Mouse (Mus musculus): Measurements from ENCODE around the gene Slc2a4.
"Not testable (repeated sequence)": the region's sequence is repeated elsewhere in the genome, so short reads cannot be mapped to it uniquely, and the experiment has no call there.

Gene Slc2a4

DNA sequence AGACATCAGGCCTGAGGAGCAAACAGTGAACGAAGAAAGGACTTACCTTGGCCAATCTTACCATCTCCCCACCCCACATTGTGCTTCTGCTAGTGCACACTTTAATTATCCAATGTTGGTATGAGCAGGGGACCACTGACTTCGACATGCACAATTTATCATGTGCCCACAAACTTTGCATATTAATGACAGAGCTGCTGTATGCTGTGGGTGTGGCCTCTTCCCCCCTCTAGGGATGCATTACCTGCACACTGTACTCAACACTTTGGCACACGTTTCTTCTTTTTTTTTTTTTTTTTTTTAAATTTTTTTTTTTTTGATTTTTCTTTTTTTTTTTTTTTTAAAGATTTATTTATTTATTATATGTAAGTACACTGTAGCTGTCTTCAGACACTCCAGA, 22.8 kb upstream of the Slc2a4 start:
- in situ Hi-C loops (cut with MboI), result no loop called here

GRCm38 (mm10) chr11:69970222-69970621, 22.2 kb upstream of the Slc2a4 start:
- in situ Hi-C loops (cut with MboI), result no loop called here

DNA sequence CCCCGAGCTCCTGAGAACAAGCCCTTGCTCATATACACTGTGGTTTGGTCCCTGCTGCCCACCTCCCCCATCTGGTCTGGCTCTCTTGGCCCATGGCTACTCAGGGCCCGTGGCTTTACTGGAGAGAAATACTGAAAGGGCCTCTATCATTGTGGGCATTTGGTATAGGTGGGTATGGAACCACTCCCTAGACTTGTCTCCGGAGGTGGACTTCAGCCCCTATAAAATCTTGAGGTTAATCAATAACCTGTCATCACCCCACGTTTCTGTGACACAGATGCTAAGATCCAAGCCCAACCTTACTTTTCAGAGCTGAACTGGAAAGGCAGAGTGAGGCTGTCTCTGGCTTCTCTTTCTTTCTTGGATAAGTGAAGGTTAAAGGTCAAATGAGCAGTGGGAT, 20.8 kb upstream of the Slc2a4 start:
- in situ Hi-C loops (cut with MboI), result no loop called here

DNA sequence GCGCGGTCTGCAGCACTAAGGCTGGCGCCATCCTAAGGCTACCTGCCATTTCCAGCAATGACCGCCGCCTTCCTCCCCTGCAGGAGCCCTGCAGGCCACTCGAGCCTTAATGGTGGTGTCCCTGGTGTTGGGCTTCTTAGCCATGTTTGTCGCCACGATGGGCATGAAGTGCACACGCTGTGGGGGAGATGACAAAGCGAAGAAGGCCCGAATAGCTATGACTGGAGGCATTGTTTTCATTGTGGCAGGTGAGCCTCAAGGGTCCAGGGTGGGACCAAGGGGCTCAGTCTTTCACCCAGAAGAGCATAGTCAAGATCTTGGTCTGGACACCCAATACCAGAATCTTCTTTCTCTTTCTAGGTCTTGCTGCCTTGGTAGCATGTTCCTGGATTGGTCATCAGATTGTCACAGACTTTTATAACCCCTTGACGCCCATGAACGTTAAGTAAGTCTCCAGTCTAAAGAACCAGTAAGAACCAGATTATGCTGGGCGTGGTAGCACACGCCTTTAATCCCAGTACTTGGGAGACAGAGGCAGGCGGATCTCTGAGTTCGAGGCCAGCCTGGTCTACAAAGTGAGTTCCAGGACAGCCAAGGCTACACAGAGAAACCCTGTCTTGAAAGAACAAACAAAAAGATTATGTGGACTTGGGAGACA, 19.0 kb upstream of the Slc2a4 start:
- in situ Hi-C loops (cut with MboI), result no loop called here

GRCm38 (mm10) chr11:69966006-69966859, 18.2 kb upstream of the Slc2a4 start:
- in situ Hi-C loops (cut with MboI), result no loop called here

- in situ Hi-C loops (cut with MboI), result no loop called here
Measured at GRCm38 (mm10) chr11:69965271-69966005, 17.4 kb upstream of the Slc2a4 start.

GRCm38 (mm10) chr11:69964650-69965270, 16.8 kb upstream of the Slc2a4 start, which contains the start of gene Cldn7:
Gene Cldn7 (plus strand): TSS chr11:69964779.
- in situ Hi-C loops (cut with MboI), result no loop called here

GRCm38 (mm10) chr11:69961841-69962240, 13.9 kb upstream of the Slc2a4 start:
- in situ Hi-C loops (cut with MboI), result no loop called here

GRCm38 (mm10) chr11:69960616-69961015, 12.6 kb upstream of the Slc2a4 start:
- in situ Hi-C loops (cut with MboI), result no loop called here

DNA sequence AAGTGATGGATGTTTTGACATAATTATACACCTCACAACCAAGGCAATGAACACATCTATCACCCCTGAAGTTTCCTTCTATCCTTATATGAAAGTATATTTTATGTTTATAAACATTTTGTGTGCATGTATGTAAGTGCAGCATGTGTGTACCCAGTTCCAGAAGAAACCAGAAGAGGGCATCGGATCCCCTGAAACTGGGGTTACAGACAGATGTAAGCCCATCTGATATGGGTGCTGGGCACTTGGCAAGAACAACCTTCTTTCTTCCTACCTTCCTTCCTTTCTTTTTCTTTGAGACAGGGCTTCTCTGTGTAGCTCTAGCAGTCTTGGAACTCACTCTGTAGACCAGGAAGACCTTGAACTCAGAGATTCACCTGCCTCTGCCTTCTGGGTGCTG, 8.2 kb upstream of the Slc2a4 start:
- in situ Hi-C loops (cut with MboI), result no loop called here

GRCm38 (mm10) chr11:69955618-69956017, 7.6 kb upstream of the Slc2a4 start:
- in situ Hi-C loops (cut with MboI), result not testable (repeated sequence)

DNA sequence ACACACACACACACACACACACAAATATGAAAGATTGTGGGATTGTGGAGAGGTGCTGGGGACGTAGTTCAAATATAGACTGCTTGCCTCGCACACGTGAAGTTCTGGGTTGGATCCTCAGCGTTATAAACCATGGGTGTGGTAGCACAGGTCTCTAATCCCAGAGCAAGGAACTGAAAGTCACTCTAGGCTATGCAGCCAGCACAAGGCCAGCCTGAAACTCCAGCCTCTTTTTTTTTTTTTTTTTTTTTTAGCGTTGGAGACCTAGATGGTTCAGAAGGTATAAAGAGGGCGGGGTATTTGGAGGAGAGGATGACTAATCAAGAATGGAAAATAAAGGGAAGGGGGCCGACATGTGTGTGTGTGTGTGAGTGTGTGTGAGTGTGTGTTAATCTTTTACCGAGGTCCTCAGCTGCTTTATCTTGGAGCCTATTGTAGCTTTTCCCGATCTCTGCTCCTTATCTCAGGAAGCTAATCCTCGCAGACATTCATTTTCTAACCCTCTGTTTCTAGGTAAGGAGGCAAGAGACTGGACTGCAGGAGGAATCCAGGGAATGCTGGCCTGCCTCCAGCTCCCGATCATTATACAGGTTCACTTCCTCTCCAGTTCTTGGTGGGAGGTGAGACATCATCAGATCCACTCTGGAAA, 5.4 kb upstream of the Slc2a4 start:
- in situ Hi-C loops (cut with MboI), result no loop called here

GRCm38 (mm10) chr11:69952274-69952673, 4.3 kb upstream of the Slc2a4 start:
- in situ Hi-C loops (cut with MboI), result no loop called here

DNA sequence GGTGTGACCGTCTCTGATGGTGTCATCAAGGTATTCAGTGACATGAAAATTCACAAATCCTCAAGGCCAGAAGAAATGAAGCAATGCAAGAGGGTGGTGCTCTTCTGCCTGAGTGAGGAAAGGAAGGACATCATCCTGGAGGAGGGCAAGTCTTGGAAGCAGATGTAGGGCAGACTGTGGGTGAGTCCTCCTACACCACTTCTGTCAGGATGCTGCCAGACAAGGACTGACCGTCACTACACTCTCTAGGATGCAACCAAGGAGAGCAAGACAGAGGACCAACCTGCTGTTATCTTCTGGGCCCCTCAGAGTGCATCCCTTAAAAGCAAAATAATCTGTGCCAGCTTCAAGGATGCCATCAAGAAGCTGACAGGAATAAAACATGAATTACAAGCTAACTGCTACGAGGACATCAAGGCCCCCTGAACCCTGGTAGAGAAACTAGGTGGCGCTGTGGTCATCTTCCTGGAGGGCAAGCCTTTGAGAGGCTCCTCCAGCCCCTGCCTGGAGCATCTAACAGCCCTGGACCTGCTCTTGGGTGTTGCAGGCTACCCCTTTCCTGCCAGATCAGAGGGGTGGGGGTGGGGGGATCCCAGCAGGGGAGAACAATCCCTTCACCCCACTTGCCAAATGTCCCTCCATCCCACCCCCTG, 2.9 kb upstream of the Slc2a4 start:
- in situ Hi-C loops (cut with MboI), result no loop called here

DNA sequence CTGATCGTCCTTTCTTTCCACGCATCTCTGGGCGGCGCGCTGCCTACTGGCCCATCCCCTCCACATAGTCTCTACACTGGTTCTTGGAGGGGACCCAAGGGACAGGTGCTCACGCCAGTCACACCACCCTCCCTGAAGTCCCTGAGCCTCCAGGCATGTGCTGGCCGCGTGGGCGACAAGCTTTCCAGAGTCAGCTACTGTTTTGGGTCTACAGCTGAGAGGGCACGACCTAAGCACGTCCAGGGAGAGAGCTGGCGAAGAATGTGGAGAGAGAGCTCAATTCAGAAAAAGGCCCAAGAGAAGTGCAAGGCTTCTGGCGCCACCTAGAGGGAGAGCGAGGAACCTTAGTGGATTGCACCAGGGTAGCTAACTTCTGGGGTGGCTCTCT, 769 bp upstream of the Slc2a4 start:
- in situ Hi-C loops (cut with MboI), result no loop called here

DNA sequence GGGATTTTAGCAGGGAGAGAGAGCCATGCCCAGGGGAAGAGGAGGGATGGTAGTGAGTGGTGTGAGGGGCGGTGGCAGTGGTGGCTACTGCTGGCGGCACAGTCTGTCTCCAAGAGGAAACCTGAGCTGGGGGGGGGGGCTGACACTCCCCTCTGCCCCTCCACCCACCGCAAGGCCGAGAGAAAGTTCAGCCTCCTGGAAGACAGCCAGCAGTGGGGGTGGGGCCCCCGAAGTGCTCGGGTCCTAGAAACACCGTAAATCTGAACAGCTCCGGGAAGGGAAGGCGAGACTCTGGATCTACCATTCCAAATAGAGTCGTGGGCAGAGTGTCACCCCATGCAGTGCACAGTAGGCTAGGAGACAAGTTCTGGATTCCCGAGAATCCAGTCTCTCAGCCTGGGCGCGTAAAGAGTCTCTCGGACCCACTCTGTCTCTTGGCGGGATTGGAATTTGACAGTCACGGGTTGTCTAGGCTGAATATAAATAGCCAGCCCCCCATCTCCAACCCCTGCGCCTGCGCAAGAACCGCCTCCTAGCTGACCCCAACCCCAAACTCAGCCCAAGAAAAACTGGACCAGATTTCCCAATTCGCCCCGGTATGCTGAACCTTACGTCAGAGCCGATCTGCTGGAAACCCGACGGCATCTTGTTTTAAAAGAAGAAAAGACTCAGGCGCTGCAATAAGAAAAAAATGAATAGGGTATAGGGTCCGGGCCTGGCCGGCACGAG, 487 bp downstream of the Slc2a4 start:
- in situ Hi-C loops (cut with MboI), result no loop called here

- in situ Hi-C loops (cut with MboI), result no loop called here
Measured at GRCm38 (mm10) chr11:69945997-69946891, 1.7 kb downstream of the Slc2a4 start.

DNA sequence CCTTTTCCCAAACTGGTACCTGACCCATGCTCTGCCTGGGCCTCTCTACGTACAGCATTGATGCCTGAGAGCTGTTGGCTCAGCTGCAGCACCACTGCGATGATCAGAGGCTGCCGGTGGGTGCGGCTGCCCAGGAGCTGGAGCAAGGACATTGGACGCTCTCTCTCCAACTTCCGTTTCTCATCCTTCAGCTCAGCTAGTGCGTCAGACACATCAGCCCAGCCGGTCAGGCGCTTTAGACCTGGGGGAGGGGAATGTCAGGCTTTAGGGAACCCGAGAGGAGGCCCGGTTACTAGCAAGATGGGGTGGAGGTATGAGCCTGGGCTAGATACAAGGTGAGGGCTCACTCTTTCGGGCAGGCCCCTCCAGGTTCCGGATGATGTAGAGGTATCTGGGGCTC, 2.8 kb downstream of the Slc2a4 start:
- in situ Hi-C loops (cut with MboI), result no loop called here

DNA sequence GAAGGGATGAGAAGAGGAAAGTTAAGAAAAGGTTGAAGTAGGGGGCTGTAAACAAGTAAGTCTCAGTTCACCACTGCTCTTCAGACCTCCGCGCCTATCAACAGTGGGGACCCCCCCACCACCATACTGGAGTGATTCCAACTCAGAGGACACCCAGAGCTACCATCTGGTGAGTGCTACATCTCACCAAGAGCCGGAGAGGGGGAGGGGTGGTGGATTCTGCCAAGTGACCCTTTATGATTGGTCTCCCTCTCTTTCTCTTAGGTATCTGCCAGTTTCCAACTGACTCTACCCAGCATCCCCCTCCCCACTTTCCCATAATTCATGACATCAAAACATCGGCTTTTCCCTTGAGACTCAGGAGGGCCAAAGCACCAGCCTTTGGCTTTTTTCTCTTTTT, 7.0 kb downstream of the Slc2a4 start:
- in situ Hi-C loops (cut with MboI), result no loop called here
